Mouse (Mus musculus) layer of hippocampus, postnatal 14 days (tissue): ENCODE data around the gene Cfap45. TPM values are rescaled to one million over a fixed set of nuclear protein-coding genes. Genes with fewer than 3 reads are reported as not detected.

Experiments
- DNase-seq, 2 experiments: peaks; one replicate each; pipeline ENCODE4 v3.0.0; 2021 to 2022; ENCODE audit warnings: low spot score in 2 of 2, mixed read lengths in 1 of 2
- total RNA-seq, 2 experiments: library from RNA; stranded (reverse); gene quantifications; 2 replicates each; pipeline ENCODE4 v1.2.3; 2021

The Cfap45 gene
- total RNA-seq, 2 experiments from 2014 or later, result 2.7 to 4.4 TPM

GRCm38 (mm10) chr1:172493516-172493915 is 27.1 kb upstream of the Cfap45 start:
- no peak for DNase-seq

GRCm38 (mm10) chr1:172496030-172496429 is 24.6 kb upstream of the Cfap45 start:
- DNase-seq, result no peak

- no peak for DNase-seq
Measured at GRCm38 (mm10) chr1:172497428-172497827, 23.2 kb upstream of the Cfap45 start.

- peak in 1 of 2 experiments; percentile 41 for DNase-seq
Measured at GRCm38 (mm10) chr1:172499765-172500441, 20.7 kb upstream of the Cfap45 start, which contains the start of gene Tagln2. Tagln2 (plus strand) TSS chr1:172500047.

- DNase-seq, result no peak
Measured at GRCm38 (mm10) chr1:172500451-172501370, 19.9 kb upstream of the Cfap45 start.

- no peak for DNase-seq
Measured at GRCm38 (mm10) chr1:172501371-172502144, 19.0 kb upstream of the Cfap45 start.

GRCm38 (mm10) chr1:172502145-172503110 is 18.2 kb upstream of the Cfap45 start:
- no peak for DNase-seq

GRCm38 (mm10) chr1:172503111-172503997 is 17.2 kb upstream of the Cfap45 start:
- peak in 1 of 2 experiments; percentile 32 for DNase-seq

GRCm38 (mm10) chr1:172504756-172505155 is 15.8 kb upstream of the Cfap45 start:
- no peak for DNase-seq

GRCm38 (mm10) chr1:172507001-172507400 is 13.6 kb upstream of the Cfap45 start:
- DNase-seq, result no peak

GRCm38 (mm10) chr1:172507701-172508100 is 12.9 kb upstream of the Cfap45 start:
- no peak for DNase-seq

- DNase-seq, result no peak
Measured at GRCm38 (mm10) chr1:172508172-172508571, 12.4 kb upstream of the Cfap45 start.

- DNase-seq, result no peak
Measured at GRCm38 (mm10) chr1:172509235-172509634, 11.4 kb upstream of the Cfap45 start.

GRCm38 (mm10) chr1:172509983-172510382 is 10.6 kb upstream of the Cfap45 start:
- DNase-seq, result no peak

GRCm38 (mm10) chr1:172510421-172510972 is 10.1 kb upstream of the Cfap45 start:
- DNase-seq, result no peak

GRCm38 (mm10) chr1:172512962-172513361 is 7.6 kb upstream of the Cfap45 start:
- DNase-seq, result no peak

- DNase-seq, result peak in 1 of 2 experiments; percentile 27
Measured at GRCm38 (mm10) chr1:172513525-172514212, 6.9 kb upstream of the Cfap45 start.

GRCm38 (mm10) chr1:172514213-172514529 is 6.4 kb upstream of the Cfap45 start:
- DNase-seq, result no peak
